Mouse (Mus musculus): ENCODE measurements at regions not wholly inside any gene's neighbourhood (a gene's known extent, or its start where the extent isn't known, plus 50 kb on each side); places are given as distances from the start of the nearest gene placed in this dataset.
A peak's percentile ranks its signal among the peaks of the same experiment; 100 is the strongest.

DNA sequence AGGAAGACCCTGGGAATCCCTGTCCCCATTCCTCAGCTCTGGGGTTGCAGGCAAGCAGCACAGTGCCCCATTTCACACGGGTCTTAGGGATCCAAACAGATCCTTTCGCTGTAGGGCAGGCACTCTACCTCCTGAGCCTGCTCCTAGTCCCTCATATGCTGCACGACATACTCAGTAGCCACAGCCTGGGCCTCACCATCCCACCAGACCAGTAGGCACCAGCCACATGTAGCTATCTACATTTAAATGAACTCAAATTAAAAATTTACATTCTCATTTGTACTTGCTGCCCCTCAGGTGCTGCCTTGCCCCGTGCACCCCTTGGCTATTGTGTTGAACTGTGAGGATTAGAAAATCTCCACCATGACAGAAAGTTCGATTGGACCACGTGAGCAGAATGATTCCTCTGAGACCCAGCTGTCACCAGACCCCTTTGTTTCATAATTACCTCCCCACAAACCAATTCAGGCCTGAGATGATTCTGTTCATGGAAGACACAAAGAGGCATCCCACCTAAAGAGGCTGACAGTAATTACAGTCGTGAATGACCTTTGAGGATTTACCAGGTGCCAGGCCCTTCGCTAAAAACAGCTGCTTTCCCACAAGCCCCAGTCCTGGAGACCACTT, 67.9 kb upstream of the Ctnnb1 start:
- DNase-seq (ENCODE audit: low read depth, low spot score) = no peak

DNA sequence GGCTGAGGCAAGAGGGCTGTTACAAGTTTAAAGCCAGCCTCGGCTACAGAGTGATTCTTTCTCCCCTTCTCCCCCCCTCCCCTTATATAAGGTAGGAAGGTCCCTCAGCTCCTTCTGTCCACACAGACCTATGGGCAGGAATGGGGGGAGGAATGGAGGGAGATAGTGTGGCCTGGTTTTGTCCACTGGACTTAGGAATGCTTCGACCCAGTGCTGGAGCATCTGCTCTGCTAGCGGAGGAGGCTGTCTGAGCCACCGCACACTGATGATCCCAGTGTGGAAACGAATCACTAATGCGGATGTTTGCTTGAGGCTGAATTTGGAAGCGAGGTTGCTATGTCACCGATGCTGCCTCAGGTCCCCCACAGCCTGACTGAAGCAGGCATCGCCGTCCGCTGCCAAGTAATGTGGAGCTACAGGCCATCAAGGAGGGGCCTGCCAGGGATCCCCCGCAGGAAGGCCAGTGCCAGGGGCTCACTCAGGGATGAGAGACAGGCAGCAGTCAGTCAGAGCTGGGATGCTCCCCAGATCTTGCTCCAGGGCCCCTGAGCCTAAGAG, 67.1 kb upstream of the Ctnnb1 start:
- no peak for DNase-seq (ENCODE audit: low read depth, low spot score)

DNA sequence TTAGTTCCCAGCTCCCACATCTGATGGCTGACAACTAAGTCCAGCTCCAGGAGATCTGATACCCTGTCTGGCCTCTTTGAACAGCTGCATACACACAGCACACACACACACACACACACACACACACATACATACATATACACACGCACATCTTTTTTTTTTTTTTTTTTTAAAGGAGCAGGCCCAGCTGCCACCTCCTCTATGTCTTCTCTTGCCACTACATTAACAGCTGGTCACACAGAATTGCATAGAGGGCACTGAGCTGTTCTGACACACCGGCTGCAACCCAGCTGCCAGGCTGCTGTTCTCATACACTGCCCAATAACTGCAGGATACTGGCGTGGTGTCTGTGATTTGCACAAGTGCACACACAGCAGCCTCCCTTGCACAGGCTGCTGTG, 64.6 kb upstream of the Ctnnb1 start:
- no peak for DNase-seq (ENCODE audit: low read depth, low spot score)

DNA sequence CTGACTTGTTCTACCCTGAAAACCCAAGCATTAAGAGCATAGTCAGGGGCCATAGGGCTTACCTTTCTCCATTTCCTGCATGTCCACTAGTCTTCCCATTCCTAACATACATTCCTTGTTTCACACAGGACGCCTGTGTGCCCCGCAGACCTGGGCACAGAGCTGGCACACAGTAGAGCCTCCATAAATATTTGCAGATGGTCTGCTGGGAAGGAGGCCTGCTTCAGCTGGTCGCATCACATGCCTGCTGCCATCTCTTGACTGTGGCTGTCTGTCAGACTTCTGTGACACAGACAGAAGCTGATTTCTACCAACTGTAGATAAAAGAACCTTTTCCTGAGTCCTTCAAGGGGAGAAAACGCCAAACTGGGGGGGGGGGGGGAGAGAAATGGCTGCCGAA, 62.8 kb upstream of the Ctnnb1 start:
- no peak for DNase-seq (ENCODE audit: low read depth, low spot score)

DNA sequence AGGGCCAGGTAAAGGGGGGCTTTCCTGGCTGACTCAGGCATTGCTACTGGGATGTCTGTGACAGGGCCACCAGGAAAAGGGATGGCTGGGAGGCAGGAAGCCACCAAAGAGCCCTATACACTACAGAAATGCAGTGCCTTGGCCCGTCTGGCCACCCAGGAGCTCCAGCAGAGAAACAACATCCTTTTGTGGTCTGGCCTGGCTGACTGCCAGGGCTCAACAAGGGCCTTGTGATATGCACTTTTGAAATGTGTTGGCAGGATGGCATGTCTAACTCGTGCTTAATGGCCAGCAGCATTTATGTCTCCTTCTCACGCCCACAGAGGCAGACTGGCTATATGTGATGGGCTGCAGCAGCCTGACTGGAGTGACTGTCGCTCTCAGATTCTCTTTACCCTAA, 62.3 kb upstream of the Ctnnb1 start:
- DNase-seq (ENCODE audit: low read depth, low spot score) = peak; percentile 6

DNA sequence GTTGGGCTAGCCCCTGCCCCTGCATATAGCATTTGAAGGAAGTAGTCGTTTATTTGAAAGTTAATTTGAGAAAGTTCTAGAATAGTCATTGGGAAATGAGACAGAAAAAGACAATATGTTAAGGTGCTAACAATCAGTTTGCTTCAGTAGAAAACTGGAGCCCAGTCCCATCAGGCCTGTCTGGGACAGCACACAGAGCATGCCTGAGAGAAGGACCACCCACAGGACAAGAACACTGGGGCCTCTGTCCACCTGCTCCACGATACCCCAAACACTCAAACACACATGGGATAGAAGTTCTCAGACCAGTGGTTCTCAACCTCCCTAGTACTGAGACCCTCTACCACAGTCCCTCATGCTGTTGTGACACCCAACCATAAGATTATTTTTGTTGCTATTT, 61.2 kb upstream of the Ctnnb1 start:
- DNase-seq (ENCODE audit: low read depth, low spot score) = no peak

DNA sequence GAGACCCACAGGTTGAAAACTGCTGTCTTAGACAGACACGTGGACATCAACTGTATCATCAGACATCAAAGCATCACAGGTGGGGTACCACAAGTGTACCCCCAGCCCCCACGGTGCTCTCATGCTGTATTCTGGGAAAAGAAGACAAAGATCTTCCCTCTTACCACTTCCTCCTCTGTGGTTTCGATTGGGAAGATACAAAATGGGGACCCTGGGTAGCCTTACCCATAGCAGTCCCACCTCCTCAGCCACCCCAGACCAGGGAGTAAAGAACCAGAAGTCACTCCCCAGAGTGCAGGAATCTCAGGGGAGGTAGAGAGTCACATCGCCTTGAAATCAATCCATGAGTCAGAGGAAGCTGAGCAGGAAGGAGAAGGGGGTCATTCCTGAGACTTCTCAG, 60.7 kb upstream of the Ctnnb1 start:
- DNase-seq (ENCODE audit: low read depth, low spot score) = no peak

DNA sequence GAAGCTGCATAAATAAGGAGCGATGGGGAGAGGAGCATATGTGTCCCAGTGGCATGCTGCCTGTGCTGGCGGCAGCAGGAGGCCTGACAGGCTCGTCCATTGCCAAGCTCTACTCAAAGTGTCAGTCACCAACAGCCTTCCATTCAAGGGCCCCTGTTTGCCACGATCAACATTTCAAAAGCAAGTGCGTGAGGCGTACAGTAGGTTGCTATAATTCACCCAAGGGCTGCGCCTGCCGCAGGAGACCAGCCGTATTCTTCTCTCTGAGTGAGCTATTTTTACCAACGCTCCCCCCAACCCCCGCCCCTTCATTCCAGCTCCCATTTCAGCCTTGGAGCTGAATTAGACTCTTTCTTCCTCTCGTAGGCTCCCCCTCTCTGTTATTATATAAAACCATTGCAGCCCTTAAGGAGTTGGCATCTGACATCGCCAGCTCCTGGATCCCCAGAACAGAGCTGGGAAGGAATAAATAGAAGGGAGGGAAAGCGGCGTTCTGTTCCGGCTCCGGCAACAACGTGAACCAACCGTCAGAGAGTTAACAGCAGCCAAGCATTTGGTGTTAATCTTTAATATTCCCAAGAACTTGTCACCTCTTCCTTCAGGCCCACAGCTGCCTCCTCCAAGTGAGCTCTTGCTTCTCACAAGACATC, 59.5 kb upstream of the Ctnnb1 start:
- DNase-seq (ENCODE audit: low read depth, low spot score) = no peak

DNA sequence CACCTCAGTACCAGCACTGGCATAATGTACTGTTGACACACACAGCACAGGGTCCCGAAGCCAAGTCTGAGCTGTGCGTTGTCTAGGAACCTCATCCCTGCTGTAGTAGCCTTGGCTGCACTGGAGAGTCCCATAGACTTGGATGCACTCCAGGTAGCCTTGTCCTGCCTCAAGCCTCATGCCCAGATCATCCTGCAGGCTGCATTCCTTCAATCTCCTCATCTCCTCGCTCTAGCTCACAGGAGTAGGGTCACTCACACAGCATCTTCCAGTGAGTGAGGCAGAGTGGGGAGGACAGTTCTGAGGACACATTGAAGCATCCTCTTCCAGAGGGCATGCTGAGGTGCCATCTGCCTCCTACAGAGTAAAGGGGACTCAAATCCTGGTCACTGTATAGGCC, 55.7 kb upstream of the Ctnnb1 start:
- no peak for DNase-seq (ENCODE audit: low read depth, low spot score)

DNA sequence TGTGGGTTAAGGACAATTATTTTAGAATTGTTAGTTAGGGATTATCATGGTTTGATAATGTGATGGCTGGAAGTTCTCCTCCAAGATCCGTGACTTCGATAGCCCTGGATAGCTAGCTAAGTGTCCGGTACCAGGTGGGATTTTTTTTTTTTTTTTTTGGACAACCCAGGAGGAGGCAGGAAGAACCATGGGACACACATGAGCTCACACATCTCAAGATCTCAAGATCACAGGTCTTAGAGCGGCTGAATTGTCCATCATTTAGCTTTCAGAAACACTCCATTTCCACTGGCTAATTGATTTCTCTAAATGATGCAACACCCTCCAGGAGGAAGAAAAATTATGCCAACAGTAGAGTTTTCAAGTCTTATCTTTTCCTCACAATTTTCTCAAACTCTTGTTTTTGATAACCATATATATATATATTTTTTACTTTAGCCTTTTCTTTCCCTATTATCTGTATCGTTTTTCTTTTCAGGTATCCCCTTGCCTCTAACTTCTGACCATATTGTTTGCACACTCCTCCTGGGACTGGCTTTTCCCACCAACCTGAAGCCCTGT, 54.5 kb upstream of the Ctnnb1 start:
- no peak for DNase-seq (ENCODE audit: low read depth, low spot score)

DNA sequence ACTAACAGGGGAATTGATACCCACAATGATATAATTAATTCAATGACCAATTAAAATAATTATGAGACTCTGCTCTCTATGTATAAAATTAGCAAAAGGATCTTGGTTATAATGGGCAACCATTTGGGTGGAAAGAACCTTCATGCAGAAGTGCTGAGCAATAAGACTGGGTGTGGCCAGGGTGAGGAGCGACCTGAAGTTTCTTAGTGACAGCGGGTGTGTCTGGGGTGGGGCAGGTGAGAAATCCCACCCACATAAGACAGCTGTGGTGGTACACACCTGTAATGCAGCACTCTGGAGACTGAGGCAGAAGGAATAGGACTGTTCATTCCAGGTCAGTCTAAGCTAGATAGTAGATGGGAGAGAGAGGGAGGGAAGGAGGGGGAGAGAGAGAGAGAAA, 51.9 kb upstream of the Ctnnb1 start:
- no peak for DNase-seq (ENCODE audit: low read depth, low spot score)
